Mouse (Mus musculus): ENCODE measurements around the gene Gadd45gip1. TPM values are rescaled to one million over a fixed set of nuclear protein-coding genes. Genes with fewer than 3 reads are reported as not detected.

Gene Gadd45gip1
- polyA plus RNA-seq, 1 experiment from 2014 or later, result 45.1 TPM

DNA sequence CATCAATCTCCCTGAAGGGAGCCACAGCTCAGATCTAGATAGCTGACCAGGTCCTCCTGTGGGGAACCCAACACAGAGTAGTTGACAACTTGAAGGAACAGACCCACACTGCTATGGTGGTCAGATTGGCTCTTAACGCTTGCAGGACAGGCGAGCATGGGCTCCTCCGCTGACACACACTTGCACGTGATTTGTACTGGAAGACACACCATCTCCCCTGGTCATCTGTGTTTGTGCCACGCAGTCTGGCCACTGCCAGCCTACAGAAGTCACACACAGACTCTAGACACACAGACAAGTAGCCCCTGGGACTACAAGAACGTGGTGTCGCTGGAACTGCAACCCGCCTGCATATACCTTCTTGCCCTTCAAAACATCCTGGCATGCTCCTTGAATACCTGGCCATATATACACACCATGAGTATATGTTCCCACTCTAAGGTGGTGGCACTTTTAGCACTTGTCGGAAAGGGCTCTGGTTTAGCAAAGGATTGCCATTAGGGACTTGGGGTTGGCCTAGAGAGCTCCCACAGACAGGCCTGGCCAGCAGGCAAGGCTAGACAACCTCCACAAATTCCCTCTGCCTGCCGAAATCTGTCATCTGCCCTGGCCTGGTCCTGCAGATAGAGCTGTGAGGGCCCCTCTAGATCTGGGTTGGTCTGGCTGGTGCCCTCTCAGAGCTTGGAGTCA lies 32.7 kb upstream of the Gadd45gip1 start:
- peaks cover 53% of the 10 kb centered on the region for H3K4me1 ChIP-seq
- peak overlapping the region; percentile 98 for H3K4me2 ChIP-seq
- 46% methylated on average over 10 of the region's 10 CpGs for WGBS
- H3K9ac ChIP-seq (replicated peaks), result peak overlapping the region; percentile 75
- H3K4me3 ChIP-seq (replicated peaks), result peak overlapping the region; percentile 58
- H3K27me3 ChIP-seq (replicated peaks), result peaks cover 83% of the 10 kb centered on the region
- no peaks in the 10 kb centered on the region for H3K9me3 ChIP-seq (replicated peaks)
- ATAC-seq (ENCODE audit: low FRiP score), result no peak
- H3K27ac ChIP-seq (replicated peaks), result peak overlapping the region; percentile 83
- H3K36me3 ChIP-seq, result no peaks in the 10 kb centered on the region

DNA sequence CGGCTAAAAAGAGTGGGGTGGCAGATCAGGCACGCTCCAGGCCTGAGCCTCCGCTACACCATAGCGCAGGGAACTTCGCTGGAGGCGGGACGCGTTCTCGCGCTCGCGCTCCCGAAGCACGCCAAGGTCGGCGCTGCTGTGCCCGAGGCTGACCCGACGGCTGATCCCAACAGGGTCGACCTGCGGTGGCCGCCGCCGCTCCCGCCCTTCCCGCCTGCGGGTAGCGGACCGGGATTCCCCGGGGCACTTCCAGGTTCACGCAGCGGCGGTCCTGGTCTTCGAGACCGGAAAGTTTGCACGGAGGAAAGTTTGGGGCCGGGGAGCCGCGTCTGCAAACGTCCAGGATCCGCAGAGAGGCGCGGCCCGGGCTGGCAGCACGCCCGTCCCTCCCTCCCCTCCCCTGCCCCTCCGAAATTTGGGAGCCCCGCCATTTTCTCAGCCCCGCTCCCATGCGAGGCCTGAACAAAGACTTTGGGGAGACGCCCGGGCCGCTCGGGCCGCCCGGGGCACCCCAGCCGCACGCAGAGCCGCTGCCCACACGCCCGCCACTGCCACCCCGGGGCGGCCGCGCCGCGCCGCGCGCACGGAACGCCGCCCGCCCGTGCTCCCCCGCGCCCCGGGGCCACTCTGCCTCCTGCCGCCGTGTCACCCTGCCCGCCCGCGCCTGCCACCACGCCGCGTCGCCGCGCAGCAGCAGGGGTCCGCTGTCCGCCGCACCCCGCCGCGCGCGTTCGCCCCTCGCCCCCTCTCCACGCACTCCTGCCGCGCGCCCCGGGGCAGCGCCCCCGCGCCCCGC lies 32.0 kb upstream of the Gadd45gip1 start:
- Histone ChIP-seq H3K4me1 (peaks cover 48% of the 10 kb centered on the region), H3K4me3 (replicated peaks) (peak overlapping the region; percentile 58), H3K36me3 (no peaks in the 10 kb centered on the region), H3K4me2 (peak overlapping the region; percentile 98), H3K27ac (replicated peaks) (peak overlapping the region; percentile 83), H3K9me3 (replicated peaks) (no peaks in the 10 kb centered on the region), H3K27me3 (replicated peaks) (peaks cover 79% of the 10 kb centered on the region), H3K9ac (replicated peaks) (peak overlapping the region; percentile 75)
- under 1% methylated on average over 81 of the region's 108 CpGs for WGBS
- no peak for ATAC-seq (ENCODE audit: low FRiP score)

GRCm38 (mm10) chr8:84799999-84800831 lies 31.1 kb upstream of the Gadd45gip1 start, which contains the start of gene Nfix:
TSS of gene Nfix (minus strand) at chr8:84800344.
- no peaks in the 10 kb centered on the region for H3K36me3 ChIP-seq
- peak within 1 kb of the TSS; percentile 98 for H3K4me2 ChIP-seq
- peak within 1 kb of the TSS; percentile 75 for H3K9ac ChIP-seq (replicated peaks)
- WGBS, result 1% methylated on average over 38 of the region's 125 CpGs
- peak within 1 kb of the TSS; percentile 58 for H3K4me3 ChIP-seq (replicated peaks)
- H3K4me1 ChIP-seq, result peaks cover 39% of the 10 kb centered on the region
- no peaks in the 10 kb centered on the region for H3K9me3 ChIP-seq (replicated peaks)
- peaks cover 80% of the 10 kb centered on the region for H3K27me3 ChIP-seq (replicated peaks)
- H3K27ac ChIP-seq (replicated peaks), result peak within 1 kb of the TSS; percentile 83
- ATAC-seq (ENCODE audit: low FRiP score), result peak; percentile 22; the same call in 1 of the 2 replicates

DNA sequence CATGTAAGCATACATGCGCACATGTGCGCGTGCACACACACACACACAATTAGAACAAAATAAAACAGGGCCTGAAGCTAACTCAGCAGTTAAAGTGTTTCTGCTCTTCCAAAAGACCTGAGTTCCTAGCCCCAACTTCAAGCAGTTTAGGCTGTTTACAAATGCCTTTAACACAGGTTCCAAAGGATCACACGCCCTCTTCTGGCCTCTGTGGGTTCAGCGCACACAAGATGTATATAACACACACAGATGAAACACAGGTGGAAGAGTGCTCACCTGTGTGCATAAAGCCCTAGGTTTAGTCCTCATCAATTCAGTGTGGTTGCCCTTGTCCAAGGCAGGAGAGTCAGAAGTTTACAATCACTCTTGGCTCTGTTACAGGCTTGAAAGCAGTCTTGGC lies 25.3 kb upstream of the Gadd45gip1 start:
- peaks cover 9% of the 10 kb centered on the region for H3K4me1 ChIP-seq
- H3K4me3 ChIP-seq (replicated peaks), result no peak overlapping the region
- no peak overlapping the region for H3K9ac ChIP-seq (replicated peaks)
- H3K36me3 ChIP-seq, result no peaks in the 10 kb centered on the region
- 95% methylated on average over 5 of the region's 5 CpGs for WGBS
- no peak overlapping the region for H3K27ac ChIP-seq (replicated peaks)
- no peak for ATAC-seq (ENCODE audit: low FRiP score)
- H3K4me2 ChIP-seq, result no peak overlapping the region
- H3K9me3 ChIP-seq (replicated peaks), result no peaks in the 10 kb centered on the region
- peaks cover 52% of the 10 kb centered on the region for H3K27me3 ChIP-seq (replicated peaks)

GRCm38 (mm10) chr8:84809109-84809940 lies 22.0 kb upstream of the Gadd45gip1 start:
- Histone ChIP-seq H3K9me3 (replicated peaks) (no peaks in the 10 kb centered on the region), H3K27ac (replicated peaks) (0 out of 2 replicates have a peak overlapping the region, but pooled peaks have one; percentile 1), H3K4me3 (replicated peaks) (no peak overlapping the region), H3K4me2 (no peak overlapping the region), H3K36me3 (no peaks in the 10 kb centered on the region), H3K4me1 (peaks cover 21% of the 10 kb centered on the region), H3K27me3 (replicated peaks) (peaks cover 31% of the 10 kb centered on the region), H3K9ac (replicated peaks) (no peak overlapping the region)
- no peak for ATAC-seq (ENCODE audit: low FRiP score)
- WGBS, result 42% methylated on average over 12 of the region's 12 CpGs

DNA sequence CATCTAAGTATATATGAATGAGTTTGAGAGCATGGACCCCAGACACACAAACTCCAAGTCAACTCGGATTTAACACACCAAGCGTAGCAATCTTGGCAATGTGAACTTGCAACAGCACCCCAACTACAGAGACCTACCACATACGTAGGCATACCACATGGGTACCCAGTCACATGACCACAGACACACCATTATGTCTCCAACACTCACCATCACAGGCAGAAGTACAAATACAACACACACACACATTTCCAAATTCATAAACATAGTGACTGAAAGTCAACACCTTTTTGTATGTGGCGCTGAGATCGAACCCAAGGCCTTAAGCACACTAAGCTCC lies 21.4 kb upstream of the Gadd45gip1 start:
- no peak overlapping the region for H3K4me3 ChIP-seq (replicated peaks)

DNA sequence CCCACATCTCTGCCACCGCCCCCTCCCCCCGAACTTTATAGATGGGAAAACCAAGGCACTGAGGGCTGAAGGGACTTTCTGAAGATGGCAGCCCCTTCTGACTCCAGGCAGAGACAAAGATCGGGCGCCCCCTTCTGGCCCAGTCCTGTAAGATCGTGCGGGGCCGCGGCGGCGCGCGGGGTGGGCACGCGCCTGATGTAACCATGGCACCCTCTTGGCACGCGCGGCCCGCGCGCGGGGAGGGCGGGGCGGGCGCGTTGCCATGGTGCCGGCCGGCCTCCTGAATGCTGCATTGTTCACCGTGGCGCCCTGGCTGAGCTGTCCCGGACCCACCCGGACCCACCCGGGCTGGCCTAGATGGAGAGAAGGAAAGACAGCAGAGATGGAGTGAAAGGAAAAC lies 20.4 kb upstream of the Gadd45gip1 start:
- H3K9ac ChIP-seq (replicated peaks), result no peak overlapping the region; the same call in 1 of the 2 replicates
- H3K27me3 ChIP-seq (replicated peaks), result peaks cover 17% of the 10 kb centered on the region; the same call in 1 of the 2 replicates
- peak overlapping the region; percentile 32 for H3K4me3 ChIP-seq (replicated peaks)
- H3K27ac ChIP-seq (replicated peaks), result peak overlapping the region; percentile 42
- peak overlapping the region; percentile 59 for H3K4me2 ChIP-seq
- ATAC-seq (ENCODE audit: low FRiP score), result peak; percentile 73
- WGBS, result under 1% methylated on average over 32 of the region's 32 CpGs
- H3K36me3 ChIP-seq, result no peaks in the 10 kb centered on the region
- H3K9me3 ChIP-seq (replicated peaks), result no peaks in the 10 kb centered on the region
- peaks cover 33% of the 10 kb centered on the region for H3K4me1 ChIP-seq

More for the DNA sequence above, 21.4 kb upstream of the Gadd45gip1 start:
- peaks cover 25% of the 10 kb centered on the region for H3K27me3 ChIP-seq (replicated peaks)
- H3K9ac ChIP-seq (replicated peaks), result no peak overlapping the region
- no peak for ATAC-seq (ENCODE audit: low FRiP score)
- WGBS, result 66% methylated on average over 5 of the region's 5 CpGs
- H3K36me3 ChIP-seq, result no peaks in the 10 kb centered on the region
- no peak overlapping the region for H3K27ac ChIP-seq (replicated peaks)
- H3K4me2 ChIP-seq, result no peak overlapping the region
- no peaks in the 10 kb centered on the region for H3K9me3 ChIP-seq (replicated peaks)
- H3K4me1 ChIP-seq, result peaks cover 27% of the 10 kb centered on the region

DNA sequence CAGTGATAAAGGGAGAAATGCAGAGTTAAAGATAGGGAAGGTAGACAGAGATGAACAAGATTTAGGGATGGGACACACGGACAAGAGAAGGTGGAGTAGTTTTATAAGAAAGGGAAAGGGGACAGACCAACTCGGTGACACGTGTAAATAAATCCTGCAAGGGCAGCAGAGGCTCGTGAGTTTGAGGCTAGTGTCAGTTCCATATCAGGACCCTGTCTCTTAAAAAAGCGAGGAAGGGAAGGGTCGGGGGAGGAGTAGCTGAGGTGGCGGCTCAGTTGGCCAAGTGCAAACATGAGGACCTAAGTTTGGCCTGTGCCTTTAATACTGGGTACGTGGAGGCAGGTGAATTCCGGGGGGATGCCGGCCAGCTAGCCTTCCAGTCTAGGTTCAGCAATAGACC lies 20.0 kb upstream of the Gadd45gip1 start:
- Histone ChIP-seq H3K4me1 (peaks cover 33% of the 10 kb centered on the region), H3K36me3 (no peaks in the 10 kb centered on the region), H3K9me3 (replicated peaks) (no peaks in the 10 kb centered on the region), H3K4me3 (replicated peaks) (peak overlapping the region; percentile 32), H3K27me3 (replicated peaks) (peaks cover 15% of the 10 kb centered on the region; the same call in 1 of the 2 replicates), H3K4me2 (peak overlapping the region; percentile 59), H3K9ac (replicated peaks) (no peak overlapping the region; the same call in 1 of the 2 replicates), H3K27ac (replicated peaks) (peak overlapping the region; percentile 42)
- no peak for ATAC-seq (ENCODE audit: low FRiP score)
- 14% methylated on average over 10 of the region's 10 CpGs for WGBS

DNA sequence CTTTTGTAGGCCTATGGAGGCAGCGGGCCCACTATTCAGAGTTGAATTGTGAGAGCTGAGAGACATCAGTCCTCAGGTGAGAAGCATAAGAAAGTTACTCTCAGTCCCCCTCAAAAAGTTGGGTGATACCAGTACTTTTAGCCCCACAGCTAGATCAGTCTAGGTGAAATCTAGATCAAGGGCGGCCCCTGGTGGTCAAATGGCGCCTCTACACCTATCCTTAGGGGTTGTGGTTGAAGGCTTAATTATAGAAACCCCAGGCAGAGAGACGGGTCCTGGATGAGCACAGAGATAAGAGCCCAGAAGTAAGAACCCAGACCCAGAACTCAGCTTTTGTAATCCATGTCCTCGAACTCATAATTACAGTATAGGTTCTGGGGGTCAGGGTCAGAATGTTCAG lies 18.3 kb upstream of the Gadd45gip1 start:
- peak overlapping the region; percentile 49; the same call in 1 of the 2 replicates for H3K27ac ChIP-seq (replicated peaks)
- 2% methylated on average over 5 of the region's 5 CpGs for WGBS

GRCm38 (mm10) chr8:84813830-84814229 lies 17.5 kb upstream of the Gadd45gip1 start:
- no peak overlapping the region for H3K4me3 ChIP-seq (replicated peaks)
- peaks cover 33% of the 10 kb centered on the region for H3K4me1 ChIP-seq
- no peaks in the 10 kb centered on the region for H3K9me3 ChIP-seq (replicated peaks)
- peak overlapping the region; percentile 69 for H3K27ac ChIP-seq (replicated peaks)
- H3K27me3 ChIP-seq (replicated peaks), result peaks cover 8% of the 10 kb centered on the region; the same call in 1 of the 2 replicates
- no peaks in the 10 kb centered on the region for H3K36me3 ChIP-seq
- WGBS, result 81% methylated on average over 3 of the region's 3 CpGs
- H3K4me2 ChIP-seq, result no peak overlapping the region
- ATAC-seq (ENCODE audit: low FRiP score), result no peak
- no peak overlapping the region for H3K9ac ChIP-seq (replicated peaks)

More for the DNA sequence above, 18.3 kb upstream of the Gadd45gip1 start:
- Histone ChIP-seq H3K27me3 (replicated peaks) (peaks cover 8% of the 10 kb centered on the region; the same call in 1 of the 2 replicates), H3K4me3 (replicated peaks) (no peak overlapping the region), H3K9me3 (replicated peaks) (no peaks in the 10 kb centered on the region), H3K36me3 (no peaks in the 10 kb centered on the region), H3K4me2 (no peak overlapping the region), H3K4me1 (peaks cover 33% of the 10 kb centered on the region), H3K9ac (replicated peaks) (no peak overlapping the region)
- no peak for ATAC-seq (ENCODE audit: low FRiP score)
